Mouse (Mus musculus) limb, embryonic 14.5 days (tissue): Measurements from ENCODE around the gene Zbtb3. TPM values are rescaled to one million over a fixed set of nuclear protein-coding genes. Genes with fewer than 3 reads are reported as not detected.

Experiments
- ATAC-seq: fragments of 200-750 bp; cut with Nextera tagmentation; 2 replicates; pipeline ENCODE4 v1.8.0; 2017; ENCODE audit warnings: low read depth, moderate number of reproducible peaks, moderate TSS enrichment; ENCODE audit not compliant: low FRiP score
- DNase-seq: peaks from one replicate; pipeline ENCODE4 v3.0.0-alpha.2; 2015; ENCODE audit warnings: low spot score
- H3K27ac ChIP-seq: fragments of 300-500 bp; sonication (generic); replicated peaks from 2 replicates; pipeline ENCODE4 v1.5.1; 2014; ENCODE audit warnings: low read depth, mild to moderate bottlenecking, low read length, moderate library complexity, mixed read lengths
- H3K27me3 ChIP-seq: fragments of 300-500 bp; sonication (generic); 2 replicates; pipeline ENCODE4 v1.6.1; 2014; ENCODE audit warnings: low read length, mixed read lengths; ENCODE audit not compliant: control insufficient read depth, insufficient read depth
- H3K36me3 ChIP-seq: fragments of 300-500 bp; sonication (generic); 2 replicates; pipeline ENCODE4 v1.6.1; 2014; ENCODE audit warnings: mild to moderate bottlenecking, low read length, moderate library complexity, mixed read lengths; ENCODE audit not compliant: control insufficient read depth, insufficient read depth
- H3K4me1 ChIP-seq: fragments of 300-500 bp; sonication (generic); 2 replicates; pipeline ENCODE4 v1.6.1; 2014; ENCODE audit warnings: antibody characterized with exemption, low read length, mixed read lengths; ENCODE audit not compliant: control insufficient read depth, insufficient read depth
- H3K4me2 ChIP-seq: fragments of 300-500 bp; sonication (generic); replicated peaks from 2 replicates; pipeline ENCODE4 v1.6.1; 2014; ENCODE audit warnings: low read depth, mild to moderate bottlenecking, low read length, moderate library complexity; ENCODE audit not compliant: severe bottlenecking
- H3K4me3 ChIP-seq: fragments of 300-500 bp; sonication (generic); replicated peaks from 2 replicates; pipeline ENCODE4 v1.5.1; 2014; ENCODE audit warnings: low read length
- H3K9ac ChIP-seq: fragments of 300-500 bp; sonication (generic); 2 replicates; pipeline ENCODE4 v1.6.1; 2014; ENCODE audit warnings: mild to moderate bottlenecking, low read depth, low read length, moderate library complexity; ENCODE audit not compliant: severe bottlenecking
- H3K9me3 ChIP-seq: fragments of 300-500 bp; sonication (generic); 2 replicates; pipeline ENCODE4 v1.6.1; 2016; ENCODE audit warnings: low read length; ENCODE audit not compliant: control insufficient read depth
- POLR2A ChIP-seq: fragments of 200-500 bp; IDR thresholded peaks from 2 replicates; pipeline ENCODE4 v1.8.0; 2012; ENCODE audit warnings: inconsistent platforms, mild to moderate bottlenecking, moderate library complexity, borderline replicate concordance; ENCODE audit not compliant: insufficient read depth, insufficient read length; ENCODE audit errors: extremely low read depth
- WGBS: fragments of 180-500 bp; shearing (Covaris S2); extraction: QIAGEN DNeasy Blood & Tissue Kit; methylation state at CpG from one replicate; pipeline ENCODE4 v1.1.7; 2014; 5-methylcytosine and 5-hydroxymethylcytosine counted together
- polyA plus RNA-seq, 2 experiments: library from polyadenylated mRNA; depleted of rRNA in 1 of 2; stranded (reverse) in 1 of 2; unstranded in 1 of 2; fragments of >200 nt; fragmentation: Nextera tagmentation in 1 of 2; extraction: Ambion mirVana in 1 of 2; gene quantifications; 2 replicates each; pipeline versions ENCODE4 v1.2.1 to v1.2.3; 2012 to 2014

Zbtb3 gene
- polyA plus RNA-seq, 2 experiments, result 3.9 to 5.3 TPM

DNA sequence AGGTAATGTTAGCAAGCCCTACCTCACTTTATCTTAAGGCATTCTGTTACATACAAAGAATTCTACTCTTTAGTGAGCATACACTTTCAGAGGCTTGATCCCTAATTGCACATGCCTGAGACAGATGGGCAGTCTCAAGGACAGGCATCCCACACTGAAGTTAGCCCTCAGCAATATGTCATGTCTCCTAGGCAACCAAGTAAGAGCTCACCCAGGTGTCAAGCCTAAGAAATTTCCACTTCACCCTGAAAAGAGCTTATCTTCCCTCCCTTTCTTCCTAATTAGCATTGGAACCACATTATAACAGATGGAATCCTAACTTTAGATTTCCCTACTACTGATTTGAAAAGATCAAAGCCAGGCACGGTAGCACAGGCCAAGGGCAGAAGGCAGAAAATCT, 13.2 kb upstream of the Zbtb3 start:
- WGBS, result 62% methylated on average over 1 of the region's 1 CpGs
- DNase-seq (no peak), ATAC-seq (no peak)
- no peak for TF ChIP-seq POLR2A
- Histone ChIP-seq H3K4me2 (no peak overlapping the region), H3K9ac (no peak overlapping the region), H3K9me3 (no peaks in the 10 kb centered on the region), H3K4me3 (no peak overlapping the region), H3K36me3 (peaks cover 23% of the 10 kb centered on the region), H3K27ac (no peak overlapping the region), H3K27me3 (no peaks in the 10 kb centered on the region), H3K4me1 (0 out of 2 replicates have a peak, but pooled peaks cover 5% of the 10 kb centered on the region)

DNA sequence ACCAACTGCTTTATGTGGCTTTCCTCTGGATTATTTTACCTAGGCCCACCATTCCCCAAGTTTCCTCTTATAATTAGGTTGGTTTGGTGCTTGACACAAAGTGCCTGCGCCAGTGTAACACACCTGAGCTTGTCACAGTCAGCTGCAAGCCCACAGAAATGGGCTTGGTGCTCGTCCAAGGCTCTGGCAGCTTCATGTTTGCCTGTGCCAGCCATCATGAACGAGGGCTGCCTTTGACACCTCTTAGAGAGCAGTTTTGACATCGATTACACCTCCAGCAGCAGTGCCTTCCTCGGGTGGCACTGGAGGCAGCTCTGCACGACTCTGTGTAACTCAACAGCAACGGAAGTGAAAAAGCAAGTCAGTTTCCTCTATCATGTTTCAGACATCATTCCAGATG, 12.2 kb upstream of the Zbtb3 start:
- no peak overlapping the region for H3K4me2 ChIP-seq
- TF ChIP-seq POLR2A, result no peak
- 82% methylated on average over 7 of the region's 7 CpGs for WGBS
- H3K9me3 ChIP-seq, result no peaks in the 10 kb centered on the region
- 0 out of 2 replicates have a peak, but pooled peaks cover 4% of the 10 kb centered on the region for H3K4me1 ChIP-seq
- no peak overlapping the region for H3K4me3 ChIP-seq
- no peaks in the 10 kb centered on the region for H3K27me3 ChIP-seq
- H3K27ac ChIP-seq, result no peak overlapping the region
- ATAC-seq (no peak), DNase-seq (no peak)
- no peak overlapping the region for H3K9ac ChIP-seq
- H3K36me3 ChIP-seq, result peaks cover 33% of the 10 kb centered on the region

DNA sequence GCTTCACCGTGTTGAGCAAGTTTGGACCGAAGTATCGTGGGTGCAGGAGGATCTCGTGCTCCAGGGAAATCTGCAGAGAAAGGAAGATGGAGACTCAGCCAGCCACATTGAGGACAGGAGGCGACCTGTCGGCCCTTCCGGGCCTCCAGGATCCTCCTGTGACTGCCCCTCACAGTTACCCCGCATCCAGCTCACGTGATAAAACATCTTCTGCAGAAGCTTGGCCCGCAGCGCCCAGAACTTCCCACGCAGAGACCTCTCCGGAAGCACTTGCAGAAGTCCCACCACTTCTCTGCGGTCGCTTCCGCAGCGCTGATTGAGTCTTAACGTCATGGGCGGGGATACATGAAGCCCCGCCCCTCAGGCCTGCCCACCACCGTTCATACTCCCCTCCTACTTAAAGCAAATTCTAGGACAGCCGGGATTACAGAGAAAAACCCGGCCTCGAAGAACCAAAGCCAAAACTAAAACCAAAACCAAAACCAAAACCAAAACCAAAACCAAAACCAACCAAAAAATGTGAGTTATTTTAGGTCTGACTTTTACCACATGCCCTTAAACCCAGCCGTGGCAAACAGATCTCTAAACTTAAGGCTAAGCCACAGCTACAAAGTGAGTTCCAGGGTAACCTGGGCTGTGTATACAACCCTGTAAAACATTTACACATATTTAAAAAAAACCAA, 4.0 kb upstream of the Zbtb3 start, which contains the start of gene Polr2g:
TSS of gene Polr2g (minus strand) at position 314 of the 683 bp plus-strand sequence.
- peak within 1 kb of the TSS; percentile 79 for H3K9ac ChIP-seq

GRCm38 (mm10) chr19:8798947-8799315, 3.4 kb upstream of the Zbtb3 start:
- Histone ChIP-seq H3K9me3 (no peaks in the 10 kb centered on the region), H3K4me3 (peak overlapping the region; percentile 81), H3K9ac (peak overlapping the region; percentile 79; the same call in 1 of the 2 replicates), H3K4me1 (peaks cover 12% of the 10 kb centered on the region), H3K36me3 (peaks cover 25% of the 10 kb centered on the region), H3K4me2 (peak overlapping the region; percentile 57; the same call in 1 of the 2 replicates), H3K27me3 (no peaks in the 10 kb centered on the region), H3K27ac (no peak overlapping the region)
- DNase-seq (no peak), ATAC-seq (no peak)
- TF ChIP-seq POLR2A, result no peak

More for the DNA sequence above, 4.0 kb upstream of the Zbtb3 start, which contains the start of gene Polr2g:
- peak within 1 kb of the TSS; percentile 57 for H3K4me2 ChIP-seq
- ATAC-seq, result peak; percentile 75
- peak within 1 kb of the TSS; percentile 53; the same call in 1 of the 2 replicates for H3K27ac ChIP-seq
- peak within 1 kb of the TSS; percentile 81 for H3K4me3 ChIP-seq
- WGBS, result under 1% methylated on average over 25 of the region's 25 CpGs
- peak; percentile 96 for DNase-seq
- no peaks in the 10 kb centered on the region for H3K27me3 ChIP-seq
- peaks cover 12% of the 10 kb centered on the region for H3K4me1 ChIP-seq
- peaks cover 26% of the 10 kb centered on the region for H3K36me3 ChIP-seq
- TF ChIP-seq POLR2A, result peak; percentile 46; the same call in 1 of the 2 replicates
- H3K9me3 ChIP-seq, result no peaks in the 10 kb centered on the region

DNA sequence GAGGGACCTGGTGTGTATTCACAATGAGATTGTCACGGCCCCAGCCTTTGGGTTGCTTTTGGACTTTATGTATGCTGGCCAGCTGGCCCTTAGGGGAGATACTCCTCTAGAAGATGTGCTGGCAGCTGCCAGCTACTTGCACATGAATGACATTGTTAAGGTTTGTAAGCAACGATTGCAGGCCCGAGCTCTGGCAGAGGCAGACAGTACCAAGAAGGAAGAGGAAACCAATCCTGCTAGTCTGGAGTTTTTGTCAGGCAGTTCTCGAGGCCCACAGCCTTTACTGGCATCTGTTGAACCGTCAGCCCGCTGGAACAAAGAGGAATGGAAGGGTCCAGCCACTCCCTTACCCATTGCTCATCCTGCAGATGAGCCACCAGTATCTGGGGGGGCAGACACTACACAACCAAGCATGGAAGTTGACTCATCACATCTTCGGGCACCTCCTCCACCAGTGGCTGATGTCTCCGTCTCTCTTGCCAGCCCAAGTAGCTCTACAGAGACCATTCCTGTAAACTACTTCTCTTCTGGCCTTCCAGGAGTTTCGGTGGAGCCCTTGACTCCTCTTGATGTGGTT, 937 bp downstream of the Zbtb3 start:
- H3K27ac ChIP-seq, result peak overlapping the region; percentile 80
- ATAC-seq (no peak), DNase-seq (no peak)
- H3K36me3 ChIP-seq, result peaks cover 42% of the 10 kb centered on the region
- H3K4me1 ChIP-seq, result peaks cover 12% of the 10 kb centered on the region
- 86% methylated on average over 9 of the region's 9 CpGs for WGBS
- H3K9ac ChIP-seq, result no peak overlapping the region
- TF ChIP-seq POLR2A, result no peak
- H3K4me3 ChIP-seq, result peak overlapping the region; percentile 58; the same call in 1 of the 2 replicates
- no peaks in the 10 kb centered on the region for H3K9me3 ChIP-seq
- H3K27me3 ChIP-seq, result no peaks in the 10 kb centered on the region
- peak overlapping the region; percentile 70 for H3K4me2 ChIP-seq
